In the genomic region with DNA sequence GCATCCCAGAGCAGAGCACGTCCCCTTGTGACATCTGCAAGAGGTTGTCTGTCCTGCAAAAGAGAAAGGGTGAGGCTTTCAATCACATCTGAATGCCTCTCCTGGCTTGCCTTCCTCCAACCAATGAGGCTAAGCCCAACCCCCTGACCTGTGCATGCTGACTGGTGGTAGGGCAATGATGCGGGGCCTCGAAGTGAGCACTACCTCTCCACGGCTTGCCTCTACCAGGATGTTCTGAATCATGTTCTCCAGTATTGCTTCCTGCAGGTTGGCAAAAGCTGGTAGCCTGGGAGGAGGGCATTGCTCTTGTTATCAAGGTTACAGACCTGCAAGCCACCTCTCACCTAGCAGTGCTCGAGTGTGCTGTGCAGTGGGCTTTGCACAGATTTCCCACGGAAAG, we compare ENCODE assay signal across 39 mouse cellular contexts. TPM values are rescaled to one million over a fixed set of nuclear protein-coding genes. Genes with fewer than 3 reads are reported as not detected.
"Had no signal": no experiment of that assay in that cellular context is flagged by ENCODE, and none has a peak within 500 bp of the region (broad histone marks: within the 10 kb centered on the region; RNA-seq: fewer than 3 reads in every experiment).

No protein-coding gene starts in this region.

- H3K4me2 ChIP-seq: heart, embryonic 11.5 days; heart, embryonic 12.5 days; heart, embryonic 13.5 days; heart, embryonic 15.5 days; hindbrain, embryonic 12.5 days; hindbrain, embryonic 13.5 days; hindbrain, embryonic 14.5 days; hindbrain, embryonic 15.5 days; intestine, embryonic 15.5 days; kidney, embryonic 15.5 days had no signal

- H3K9ac ChIP-seq: heart, embryonic 12.5 days; heart, embryonic 13.5 days; heart, embryonic 15.5 days; hindbrain, embryonic 12.5 days; hindbrain, embryonic 13.5 days; hindbrain, embryonic 14.5 days; hindbrain, embryonic 15.5 days; intestine, embryonic 15.5 days; kidney, embryonic 15.5 days had no signal

- H3K36me3 ChIP-seq: heart, embryonic 12.5 days; heart, embryonic 13.5 days; heart, embryonic 15.5 days; hindbrain, embryonic 10.5 days; hindbrain, embryonic 12.5 days; hindbrain, embryonic 13.5 days; hindbrain, embryonic 15.5 days; intestine, embryonic 15.5 days; kidney, embryonic 15.5 days had no signal

- DNase-seq: layer of hippocampus, adult 9-11 months had no signal

- H3K27ac ChIP-seq: heart, embryonic 13.5 days; heart, embryonic 15.5 days; hindbrain, embryonic 10.5 days; hindbrain, embryonic 12.5 days; hindbrain, embryonic 13.5 days; hindbrain, embryonic 14.5 days; hindbrain, embryonic 15.5 days; hindbrain, postnatal 0 days; intestine, embryonic 15.5 days; kidney, embryonic 15.5 days; kidney, postnatal 0 days; layer of hippocampus, adult 2 months; left cerebral cortex, adult 2 months had no signal

- ATAC-seq: hindbrain, embryonic 16.5 days; hindbrain, postnatal 0 days; inflammation-experienced regulatory T-cells, adult 6 months; intestine, embryonic 15.5 days; intestine, embryonic 16.5 days; intestine, postnatal 0 days had no signal

- H3K9me3 ChIP-seq: heart, embryonic 12.5 days; heart, embryonic 13.5 days; heart, embryonic 15.5 days; hindbrain, embryonic 10.5 days; hindbrain, embryonic 12.5 days; hindbrain, embryonic 13.5 days; hindbrain, embryonic 15.5 days; intestine, embryonic 15.5 days; kidney, embryonic 15.5 days had no signal

- H3K4me3 ChIP-seq: heart, embryonic 12.5 days; heart, embryonic 13.5 days; heart, embryonic 15.5 days; hindbrain, embryonic 10.5 days; hindbrain, embryonic 12.5 days; hindbrain, embryonic 13.5 days; hindbrain, embryonic 15.5 days; intestine, embryonic 15.5 days; kidney, embryonic 15.5 days; layer of hippocampus, adult 2 months; left cerebral cortex, adult 2 months had no signal

RNA-seq across cellular contexts. Expression of a gene that starts 9.2 kb away (rescaled TPM):
- total RNA-seq: heart, postnatal 10 days; heart, postnatal 14 days; heart, postnatal 25 days; heart, postnatal 36 days; heart, postnatal 4 days; hematopoietic stem cell, adult 5-6 weeks; hindbrain, postnatal 0 days; layer of hippocampus, adult 2 months; layer of hippocampus, postnatal 36 days; left cerebral cortex, adult 2 months had no signal
- polyA plus RNA-seq: heart, embryonic 11.5 days; heart, embryonic 12.5 days; heart, embryonic 13.5 days; heart, embryonic 14.5 days; heart, embryonic 15.5 days; heart, embryonic 16.5 days; heart, postnatal 0 days; hindbrain, embryonic 10.5 days; inflammation-experienced regulatory T-cells, adult 6 months; kidney, adult 2 months; kidney, embryonic 14.5 days; kidney, embryonic 15.5 days; kidney, embryonic 16.5 days; kidney, postnatal 0 days had no signal

RNA-seq across cellular contexts. Expression of a gene that starts 17.0 kb away (rescaled TPM):
- total RNA-seq: heart, postnatal 14 days; heart, postnatal 25 days; heart, postnatal 36 days; heart, postnatal 4 days; hematopoietic stem cell, adult 5-6 weeks; layer of hippocampus, adult 18-20 months; layer of hippocampus, adult 2 months; layer of hippocampus, adult 8-10 months; layer of hippocampus, postnatal 10 days; layer of hippocampus, postnatal 14 days; layer of hippocampus, postnatal 25 days; layer of hippocampus, postnatal 36 days; left cerebral cortex, adult 18-20 months; left cerebral cortex, adult 2 months had no signal
- polyA plus RNA-seq: inflammation-experienced regulatory T-cells, adult 6 months; kidney, adult 2 months had no signal

RNA-seq across cellular contexts. Expression of a gene that starts 33.2 kb away (rescaled TPM):
- total RNA-seq: heart, postnatal 25 days; heart, postnatal 36 days; heart, postnatal 4 days; hematopoietic stem cell, adult 5-6 weeks had no signal
- polyA plus RNA-seq: heart, embryonic 11.5 days; heart, embryonic 12.5 days; heart, embryonic 13.5 days; heart, embryonic 14.5 days; heart, embryonic 15.5 days; heart, postnatal 0 days; inflammation-experienced regulatory T-cells, adult 6 months; kidney, embryonic 14.5 days had no signal

RNA-seq across cellular contexts. Expression of a gene that starts 47.5 kb away (rescaled TPM):
- total RNA-seq: heart, postnatal 14 days; heart, postnatal 25 days; heart, postnatal 36 days; heart, postnatal 4 days; hematopoietic stem cell, adult 5-6 weeks had no signal
- polyA plus RNA-seq: heart, embryonic 12.5 days; heart, embryonic 13.5 days; heart, embryonic 15.5 days; heart, embryonic 16.5 days; heart, postnatal 0 days; inflammation-experienced regulatory T-cells, adult 6 months; kidney, embryonic 14.5 days; kidney, embryonic 16.5 days; kidney, postnatal 0 days had no signal

RNA-seq across cellular contexts. Expression of a gene that starts 49.3 kb away (rescaled TPM):
- total RNA-seq: hematopoietic stem cell, adult 5-6 weeks had no signal
- polyA plus RNA-seq: inflammation-experienced regulatory T-cells, adult 6 months had no signal
